Mouse (Mus musculus): ENCODE measurements around the gene Tmc3. TPM values are rescaled to one million over a fixed set of nuclear protein-coding genes. Genes with fewer than 3 reads are reported as not detected.

The Tmc3 gene
- polyA plus RNA-seq, 1 experiment, result 0.77 TPM

DNA sequence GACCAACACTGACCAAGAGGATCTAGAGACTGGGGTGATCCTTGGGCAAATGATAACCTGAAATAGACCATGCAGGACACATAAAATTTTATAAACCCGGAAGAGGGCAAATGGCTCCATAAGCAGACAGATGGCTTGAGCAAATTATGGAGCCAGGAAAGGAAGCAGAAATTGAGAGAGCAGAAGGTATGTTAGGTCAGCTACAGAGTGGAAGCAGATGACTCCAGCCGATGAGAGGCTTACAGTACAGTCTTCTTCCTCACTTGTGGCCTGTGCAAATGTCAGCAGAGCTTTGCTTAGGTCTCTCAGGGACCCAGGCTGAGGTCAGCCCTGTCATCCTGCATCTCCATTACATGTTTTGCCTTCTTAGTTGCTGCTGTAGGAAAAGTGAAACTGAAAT, 15.9 kb upstream of the Tmc3 start:
- DNase-seq (ENCODE audit: low read depth in 1 of 2, low spot score in 2 of 2), result no peak
- 81% methylated on average over 2 of the region's 2 CpGs for WGBS
- TF ChIP-seq CTCF (IDR thresholded peaks at IDR 0.05; ENCODE audit: extremely low read depth, insufficient read depth, insufficient read length, insufficient replicate concordance), result no peak
- TF ChIP-seq POLR2A (IDR thresholded peaks at IDR 0.05; ENCODE audit: low read depth, low read length), result no peak
- H3K4me1 ChIP-seq (ENCODE audit: control insufficient read depth, insufficient read depth, insufficient read length), result peaks cover 3% of the 10 kb centered on the region; the same call in 1 of the 2 replicates
- H3K36me3 ChIP-seq (ENCODE audit: control insufficient read depth, insufficient read depth, low read length), result no peaks in the 10 kb centered on the region
- H3K27me3 ChIP-seq (ENCODE audit: control insufficient read depth, insufficient read depth, low read length), result no peaks in the 10 kb centered on the region
- H3K27ac ChIP-seq (ENCODE audit: insufficient read depth, low read length), result no peak overlapping the region
- no peak overlapping the region for H3K4me3 ChIP-seq (ENCODE audit: extremely low read depth, insufficient read depth, insufficient read length)

DNA sequence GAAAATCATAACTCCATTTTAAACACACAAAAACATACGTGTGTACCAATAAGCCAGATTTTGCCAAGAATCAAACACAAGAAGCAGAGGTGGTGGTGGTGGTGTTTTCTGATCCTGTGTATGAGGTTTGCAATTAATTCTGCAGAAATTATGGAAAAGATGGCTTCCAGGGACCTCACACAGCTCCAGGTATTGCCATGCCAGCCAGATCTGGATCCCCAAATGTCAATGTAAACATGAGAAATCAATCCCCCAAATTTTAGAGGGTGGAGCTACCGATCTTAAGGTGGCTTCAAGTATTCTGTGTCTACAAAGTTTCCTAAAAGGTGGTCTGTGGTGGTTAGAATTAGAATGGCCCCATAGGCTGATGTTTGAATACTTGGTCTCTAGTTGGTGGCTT, 15.3 kb upstream of the Tmc3 start:
- no peak overlapping the region for H3K4me3 ChIP-seq (ENCODE audit: extremely low read depth, insufficient read depth, insufficient read length)
- no peaks in the 10 kb centered on the region for H3K27me3 ChIP-seq (ENCODE audit: control insufficient read depth, insufficient read depth, low read length)
- 93% methylated on average over 2 of the region's 2 CpGs for WGBS
- no peak overlapping the region for H3K27ac ChIP-seq (ENCODE audit: insufficient read depth, low read length)
- DNase-seq (ENCODE audit: low read depth in 1 of 2, low spot score in 2 of 2), result no peak
- peaks cover 3% of the 10 kb centered on the region; the same call in 1 of the 2 replicates for H3K4me1 ChIP-seq (ENCODE audit: control insufficient read depth, insufficient read depth, insufficient read length)
- no peak for TF ChIP-seq POLR2A (IDR thresholded peaks at IDR 0.05; ENCODE audit: low read depth, low read length)
- H3K36me3 ChIP-seq (ENCODE audit: control insufficient read depth, insufficient read depth, low read length), result no peaks in the 10 kb centered on the region

DNA sequence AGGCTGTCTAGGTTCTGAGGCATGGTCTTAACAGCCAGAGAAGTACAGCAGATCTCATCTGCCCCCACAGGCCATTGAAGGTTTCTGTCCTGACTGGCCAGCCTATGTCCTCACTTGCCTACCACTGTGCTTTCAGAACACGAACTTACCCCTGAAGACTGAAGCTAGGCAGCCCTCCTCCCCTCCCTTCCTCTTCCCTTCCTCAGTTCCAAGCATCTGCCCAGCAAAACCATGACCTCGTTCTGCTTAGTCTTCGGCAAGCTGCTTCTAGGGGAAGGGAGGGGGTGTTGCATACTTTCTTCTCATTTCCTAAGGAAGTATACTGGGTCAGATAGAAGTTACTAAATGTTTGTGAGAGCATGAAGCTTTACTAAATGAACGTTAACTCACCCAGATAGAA, 13.7 kb upstream of the Tmc3 start:
- H3K4me1 ChIP-seq (ENCODE audit: control insufficient read depth, insufficient read depth, insufficient read length), result no peaks in the 10 kb centered on the region; the same call in 1 of the 2 replicates
- WGBS, result 7% methylated on average over 4 of the region's 4 CpGs

DNA sequence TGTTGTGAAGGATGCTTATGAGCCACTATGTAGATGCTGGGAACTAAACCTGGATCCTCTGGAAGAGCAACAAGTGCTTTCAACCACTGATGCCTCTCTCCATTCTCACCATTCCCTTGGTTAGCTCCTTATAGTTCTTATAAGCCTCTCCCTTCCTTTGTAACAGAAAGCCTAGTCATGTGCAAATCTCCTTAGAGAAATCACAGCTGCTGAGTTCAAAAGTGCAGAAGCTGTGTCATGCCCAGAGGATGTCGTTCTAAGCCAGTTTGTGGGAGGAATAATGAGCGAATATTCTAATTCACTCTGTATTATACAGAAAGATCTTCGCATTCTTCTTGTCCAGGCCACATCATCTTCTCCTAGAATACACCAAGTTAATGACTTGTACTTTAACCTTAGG, 12.8 kb upstream of the Tmc3 start:
- WGBS, result 67% methylated on average over 3 of the region's 3 CpGs
- H3K36me3 ChIP-seq (ENCODE audit: control insufficient read depth, insufficient read depth, low read length), result no peaks in the 10 kb centered on the region
- no peaks in the 10 kb centered on the region for H3K27me3 ChIP-seq (ENCODE audit: control insufficient read depth, insufficient read depth, low read length)
- no peak for DNase-seq (ENCODE audit: low read depth in 1 of 2, low spot score in 2 of 2)
- H3K27ac ChIP-seq (ENCODE audit: insufficient read depth, low read length), result no peak overlapping the region
- H3K4me3 ChIP-seq (ENCODE audit: extremely low read depth, insufficient read depth, insufficient read length), result no peak overlapping the region
- H3K4me1 ChIP-seq (ENCODE audit: control insufficient read depth, insufficient read depth, insufficient read length), result no peaks in the 10 kb centered on the region; the same call in 1 of the 2 replicates
- TF ChIP-seq CTCF (IDR thresholded peaks at IDR 0.05; ENCODE audit: extremely low read depth, insufficient read depth, insufficient read length, insufficient replicate concordance), result no peak
- TF ChIP-seq POLR2A (IDR thresholded peaks at IDR 0.05; ENCODE audit: low read depth, low read length), result no peak

More for the DNA sequence above, 13.7 kb upstream of the Tmc3 start:
- Histone ChIP-seq H3K27ac (ENCODE audit: insufficient read depth, low read length) (no peak overlapping the region), H3K4me3 (ENCODE audit: extremely low read depth, insufficient read depth, insufficient read length) (no peak overlapping the region), H3K27me3 (ENCODE audit: control insufficient read depth, insufficient read depth, low read length) (no peaks in the 10 kb centered on the region), H3K36me3 (ENCODE audit: control insufficient read depth, insufficient read depth, low read length) (no peaks in the 10 kb centered on the region)
- DNase-seq (ENCODE audit: low read depth in 1 of 2, low spot score in 2 of 2), result no peak
- no peak for TF ChIP-seq POLR2A (IDR thresholded peaks at IDR 0.05; ENCODE audit: low read depth, low read length)
- no peak for TF ChIP-seq CTCF (IDR thresholded peaks at IDR 0.05; ENCODE audit: extremely low read depth, insufficient read depth, insufficient read length, insufficient replicate concordance)

DNA sequence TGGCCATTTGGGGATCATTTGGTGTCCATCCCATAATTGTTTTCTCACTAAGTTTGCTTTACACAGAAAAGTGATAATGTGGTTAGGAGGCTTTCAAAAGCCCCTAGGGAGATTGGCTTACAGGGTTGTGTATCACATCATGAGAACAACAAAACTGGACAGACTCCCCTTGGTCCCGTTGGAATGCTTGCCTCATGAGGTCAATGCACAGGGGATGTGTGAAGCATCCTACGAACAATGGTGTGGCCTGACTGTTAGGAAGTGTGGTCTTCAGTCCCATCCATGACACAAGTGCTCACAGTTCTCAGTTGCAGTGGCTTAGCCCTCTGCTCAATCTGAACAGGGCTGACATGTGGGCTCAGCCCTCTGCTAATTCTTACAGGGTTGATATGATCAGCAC, 12.3 kb upstream of the Tmc3 start:
- Histone ChIP-seq H3K27me3 (ENCODE audit: control insufficient read depth, insufficient read depth, low read length) (no peaks in the 10 kb centered on the region), H3K36me3 (ENCODE audit: control insufficient read depth, insufficient read depth, low read length) (no peaks in the 10 kb centered on the region), H3K27ac (ENCODE audit: insufficient read depth, low read length) (no peak overlapping the region), H3K4me3 (ENCODE audit: extremely low read depth, insufficient read depth, insufficient read length) (no peak overlapping the region), H3K4me1 (ENCODE audit: control insufficient read depth, insufficient read depth, insufficient read length) (no peaks in the 10 kb centered on the region; the same call in 1 of the 2 replicates)
- no peak for DNase-seq (ENCODE audit: low read depth in 1 of 2, low spot score in 2 of 2)
- TF ChIP-seq POLR2A (IDR thresholded peaks at IDR 0.05; ENCODE audit: low read depth, low read length), result no peak
- no peak for TF ChIP-seq CTCF (IDR thresholded peaks at IDR 0.05; ENCODE audit: extremely low read depth, insufficient read depth, insufficient read length, insufficient replicate concordance)
- 84% methylated on average over 2 of the region's 2 CpGs for WGBS

DNA sequence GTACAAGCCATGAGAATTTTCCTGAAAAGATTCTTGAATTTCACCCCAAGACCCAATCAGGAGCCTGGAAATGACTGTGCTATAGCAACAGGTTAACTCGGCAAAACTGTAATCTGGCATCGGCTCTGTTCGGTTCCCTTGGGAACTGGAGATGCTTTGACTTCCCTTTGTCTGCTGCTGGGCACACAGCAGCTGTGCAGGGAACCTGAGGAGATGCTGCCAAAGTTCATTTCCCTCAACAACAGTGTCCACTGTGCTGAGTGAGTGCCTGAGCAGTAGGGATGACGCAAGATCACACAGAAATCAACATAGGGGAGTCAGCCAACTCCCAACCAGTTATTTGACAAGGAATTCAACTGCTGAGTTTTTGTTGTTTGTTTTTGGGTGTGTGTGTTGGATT, 3.8 kb upstream of the Tmc3 start:
- Histone ChIP-seq H3K4me3 (ENCODE audit: extremely low read depth, insufficient read depth, insufficient read length) (no peak overlapping the region), H3K27me3 (ENCODE audit: control insufficient read depth, insufficient read depth, low read length) (no peaks in the 10 kb centered on the region), H3K4me1 (ENCODE audit: control insufficient read depth, insufficient read depth, insufficient read length) (no peaks in the 10 kb centered on the region), H3K36me3 (ENCODE audit: control insufficient read depth, insufficient read depth, low read length) (no peaks in the 10 kb centered on the region), H3K27ac (ENCODE audit: insufficient read depth, low read length) (no peak overlapping the region)
- WGBS, result 74% methylated on average over 4 of the region's 4 CpGs
- no peak for DNase-seq (ENCODE audit: low read depth in 1 of 2, low spot score in 2 of 2)
- no peak for TF ChIP-seq POLR2A (IDR thresholded peaks at IDR 0.05; ENCODE audit: low read depth, low read length)
- no peak for TF ChIP-seq CTCF (IDR thresholded peaks at IDR 0.05; ENCODE audit: extremely low read depth, insufficient read depth, insufficient read length, insufficient replicate concordance)

DNA sequence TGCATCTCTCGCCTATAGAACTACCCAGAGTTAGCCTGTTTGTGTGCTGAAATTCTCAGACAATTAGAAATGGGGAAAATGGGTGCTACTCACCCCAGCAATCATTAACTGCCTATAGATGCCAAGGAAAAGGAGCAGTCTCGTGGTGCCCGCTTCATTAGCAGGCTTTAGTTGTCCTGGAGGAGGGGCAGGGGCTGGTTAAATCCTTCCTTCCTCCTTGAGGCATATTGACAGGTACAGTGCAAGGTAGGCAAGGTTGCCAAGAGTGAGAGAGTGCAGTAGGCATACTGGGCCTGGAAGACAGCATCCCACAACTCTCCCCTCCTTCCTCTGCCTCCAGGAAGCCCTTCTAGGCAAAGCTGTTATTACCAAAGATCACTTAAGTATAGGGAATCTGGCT, 9.3 kb downstream of the Tmc3 start:
- no peak overlapping the region for H3K4me3 ChIP-seq (ENCODE audit: extremely low read depth, insufficient read depth, insufficient read length)
- DNase-seq (ENCODE audit: low read depth in 1 of 2, low spot score in 2 of 2), result no peak
- no peaks in the 10 kb centered on the region for H3K36me3 ChIP-seq (ENCODE audit: control insufficient read depth, insufficient read depth, low read length)
- no peaks in the 10 kb centered on the region for H3K4me1 ChIP-seq (ENCODE audit: control insufficient read depth, insufficient read depth, insufficient read length)
- no peak overlapping the region for H3K27ac ChIP-seq (ENCODE audit: insufficient read depth, low read length)
- 84% methylated on average over 3 of the region's 3 CpGs for WGBS
- TF ChIP-seq CTCF (IDR thresholded peaks at IDR 0.05; ENCODE audit: extremely low read depth, insufficient read depth, insufficient read length, insufficient replicate concordance) (no peak), POLR2A (IDR thresholded peaks at IDR 0.05; ENCODE audit: low read depth, low read length) (no peak)
- no peaks in the 10 kb centered on the region for H3K27me3 ChIP-seq (ENCODE audit: control insufficient read depth, insufficient read depth, low read length)
